Mouse (Mus musculus): ENCODE data around the gene Cyp4a12b.
"Not testable (repeated sequence)": the region's sequence is repeated elsewhere in the genome, so short reads cannot be mapped to it uniquely, and the experiment has no call there.

Cyp4a12b gene

GRCm38 (mm10) chr4:115411324-115411723 is at the start of gene Cyp4a12b:
Cyp4a12b (plus strand) TSS chr4:115411624.
- TF ChIP-seq GATA4 (IDR thresholded peaks at IDR 0.05; ENCODE audit: insufficient replicate concordance, low read length): not testable (repeated sequence)

- TF ChIP-seq GATA4 (IDR thresholded peaks at IDR 0.05; ENCODE audit: insufficient replicate concordance, low read length): no peak
These were observed 39.2 kb downstream of the Cyp4a12b start for GRCm38 (mm10) chr4:115450577-115451137.

- TF ChIP-seq GATA4 (IDR thresholded peaks at IDR 0.05; ENCODE audit: insufficient replicate concordance, low read length): no peak
These were observed 40.9 kb downstream of the Cyp4a12b start, which contains the start of gene Cyp4a30b for GRCm38 (mm10) chr4:115452304-115452703. Cyp4a30b (plus strand) TSS chr4:115452604.

- TF ChIP-seq GATA4 (IDR thresholded peaks at IDR 0.05; ENCODE audit: insufficient replicate concordance, low read length): no peak
These were observed 69.7 kb downstream of the Cyp4a12b start for GRCm38 (mm10) chr4:115481006-115481652.

Measured in liver, adult (tissue).